Mouse (Mus musculus) fat pad, adult 2 months (tissue): ENCODE results near the gene Agrp.

Experiments
- DNase-seq: peaks from one replicate; pipeline ENCODE4 v3.0.0-alpha.2; 2011; ENCODE audit warnings: low read depth, low spot score; ENCODE audit errors: extremely low read depth

The Agrp gene

GRCm38 (mm10) chr8:105623118-105623517 is 14.1 kb downstream of the Agrp start:
- DNase-seq, result no peak

DNA sequence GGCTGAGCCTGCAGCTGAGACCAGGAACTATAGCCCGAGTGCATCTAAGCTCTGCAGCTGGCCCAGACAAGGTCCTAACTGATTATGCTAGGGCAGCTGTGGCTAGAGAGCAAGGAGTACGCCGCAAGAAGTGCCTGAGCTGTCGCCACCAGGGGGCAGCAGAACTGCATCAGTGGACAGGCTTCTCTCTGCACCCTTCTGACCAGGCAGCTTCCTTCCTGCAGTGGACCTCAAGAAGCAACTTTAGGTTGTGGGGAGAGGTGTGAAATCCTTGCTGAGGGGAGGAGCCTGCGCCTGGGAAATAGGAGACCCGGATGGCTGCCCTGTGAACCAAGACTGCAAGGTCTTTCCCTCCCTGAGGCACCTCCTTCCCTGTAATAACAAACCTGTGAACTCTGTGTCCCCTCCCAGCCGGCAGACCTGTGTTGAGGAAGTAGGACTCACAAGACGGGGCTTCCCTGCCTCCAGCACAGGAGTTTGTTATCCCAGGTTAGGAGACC is 14.7 kb downstream of the Agrp start:
- DNase-seq, result no peak

- DNase-seq, result no peak
These were observed 15.4 kb downstream of the Agrp start for GRCm38 (mm10) chr8:105621841-105622240.

GRCm38 (mm10) chr8:105620946-105621720 is 16.1 kb downstream of the Agrp start:
- DNase-seq, result no peak

- no peak for DNase-seq
These were observed 17.0 kb downstream of the Agrp start for GRCm38 (mm10) chr8:105620211-105620610.

GRCm38 (mm10) chr8:105618892-105619591 is 18.2 kb downstream of the Agrp start:
- no peak for DNase-seq

GRCm38 (mm10) chr8:105618279-105618634 is 18.9 kb downstream of the Agrp start:
- DNase-seq, result no peak

GRCm38 (mm10) chr8:105617451-105618278 is 19.5 kb downstream of the Agrp start:
- no peak for DNase-seq

DNA sequence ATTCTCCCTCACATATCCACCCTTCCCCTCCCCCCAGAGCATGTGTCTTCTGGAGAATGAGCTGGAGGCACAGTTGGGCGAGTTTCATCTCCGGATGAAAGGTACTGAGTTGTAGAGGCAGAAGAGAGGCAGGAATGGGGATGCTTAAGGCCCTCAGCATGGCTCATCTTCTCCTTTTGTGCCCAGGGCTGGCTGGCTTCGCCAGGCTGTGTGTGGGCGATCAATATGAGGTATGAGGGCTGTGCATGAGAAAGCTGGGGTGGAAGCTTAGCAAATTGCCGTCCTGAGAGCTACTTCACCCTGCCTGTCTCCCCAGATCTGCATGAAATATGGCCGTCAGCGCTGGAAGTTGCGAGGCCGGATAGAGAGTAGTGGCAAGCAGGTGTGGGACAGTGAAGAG is 21.3 kb downstream of the Agrp start:
- DNase-seq, result no peak

GRCm38 (mm10) chr8:105613830-105614511 is 23.2 kb downstream of the Agrp start:
- DNase-seq, result no peak

DNA sequence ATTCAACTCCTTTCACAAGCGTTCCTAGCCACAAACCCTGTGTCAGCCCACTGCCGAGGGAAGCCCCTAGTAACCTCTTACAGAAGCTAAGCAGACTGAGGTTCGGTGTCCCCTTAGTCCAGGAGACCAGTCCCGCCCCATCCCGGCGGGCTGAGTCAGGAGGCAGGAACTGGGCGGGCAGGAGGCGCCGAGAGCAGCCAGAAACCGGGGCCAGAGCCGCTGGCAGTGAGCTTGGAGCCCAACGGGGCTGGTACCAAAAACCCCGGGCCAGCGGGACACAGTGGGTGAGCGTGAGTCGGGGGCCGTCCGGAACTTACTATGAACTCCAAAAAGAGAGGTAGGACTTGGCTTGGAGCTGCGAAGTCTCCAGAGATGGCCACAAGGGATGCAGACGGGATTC is 24.2 kb downstream of the Agrp start:
- DNase-seq, result no peak

GRCm38 (mm10) chr8:105611836-105612235 is 25.4 kb downstream of the Agrp start:
- no peak for DNase-seq

DNA sequence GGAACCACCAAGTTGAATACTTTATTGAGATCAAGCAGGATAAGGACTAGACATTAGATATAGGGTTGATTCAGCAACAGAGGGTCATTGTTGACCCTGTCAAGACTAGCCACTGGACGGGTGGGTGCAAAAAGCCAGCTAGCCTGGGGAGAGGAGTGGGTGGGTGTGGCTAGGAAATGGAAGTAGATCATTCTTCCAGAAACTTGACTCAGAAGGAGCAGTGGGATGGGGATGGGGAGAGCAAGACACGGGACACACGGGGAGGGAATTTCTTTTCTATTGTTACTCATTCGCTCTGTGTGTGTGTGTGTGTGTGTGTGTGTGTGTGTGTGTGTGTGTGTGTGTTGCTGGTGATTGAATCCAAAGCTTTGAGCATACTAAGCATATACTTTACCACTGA is 27.4 kb downstream of the Agrp start:
- no peak for DNase-seq

DNA sequence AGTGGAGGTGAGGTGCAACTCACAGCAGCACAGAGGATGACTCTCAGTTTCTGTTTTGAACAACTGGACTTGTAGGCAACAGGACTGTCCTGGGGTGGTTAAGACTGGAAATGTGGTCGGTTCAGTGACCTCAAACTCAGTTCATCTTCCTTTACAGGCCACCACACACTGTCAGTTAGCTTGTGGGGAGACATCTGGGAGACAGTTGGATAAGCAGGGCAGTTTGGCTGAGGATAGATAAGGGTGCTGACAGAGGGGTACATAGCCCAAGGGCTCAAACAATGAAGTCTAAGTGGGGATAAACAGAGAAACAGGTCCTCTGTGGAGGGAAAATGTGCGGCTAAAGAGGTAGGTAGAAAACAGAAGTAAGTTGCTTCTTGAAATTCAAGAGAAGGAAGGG is 27.8 kb downstream of the Agrp start:
- DNase-seq, result no peak

DNA sequence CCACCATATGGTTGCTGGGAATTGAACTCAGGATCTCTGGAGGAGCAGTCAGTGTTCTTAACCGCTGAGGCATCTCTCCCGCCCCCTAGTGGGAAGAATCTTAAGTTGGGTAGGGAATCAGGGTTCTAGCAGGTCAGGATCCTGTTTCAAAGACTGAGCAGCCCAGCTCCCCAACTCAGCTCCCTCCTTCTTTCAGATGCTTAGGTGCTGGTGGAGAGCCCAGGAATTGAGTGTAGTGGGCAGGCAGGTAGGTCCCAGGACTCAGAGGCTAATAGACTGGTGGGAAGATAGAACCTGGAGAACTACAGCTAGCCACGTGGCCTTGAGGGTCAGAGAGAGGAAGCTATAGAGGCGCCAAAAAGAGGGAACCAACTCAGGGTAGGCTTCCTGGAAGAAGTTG is 29.5 kb downstream of the Agrp start:
- no peak for DNase-seq

GRCm38 (mm10) chr8:105607062-105607461 is 30.1 kb downstream of the Agrp start:
- DNase-seq, result no peak

DNA sequence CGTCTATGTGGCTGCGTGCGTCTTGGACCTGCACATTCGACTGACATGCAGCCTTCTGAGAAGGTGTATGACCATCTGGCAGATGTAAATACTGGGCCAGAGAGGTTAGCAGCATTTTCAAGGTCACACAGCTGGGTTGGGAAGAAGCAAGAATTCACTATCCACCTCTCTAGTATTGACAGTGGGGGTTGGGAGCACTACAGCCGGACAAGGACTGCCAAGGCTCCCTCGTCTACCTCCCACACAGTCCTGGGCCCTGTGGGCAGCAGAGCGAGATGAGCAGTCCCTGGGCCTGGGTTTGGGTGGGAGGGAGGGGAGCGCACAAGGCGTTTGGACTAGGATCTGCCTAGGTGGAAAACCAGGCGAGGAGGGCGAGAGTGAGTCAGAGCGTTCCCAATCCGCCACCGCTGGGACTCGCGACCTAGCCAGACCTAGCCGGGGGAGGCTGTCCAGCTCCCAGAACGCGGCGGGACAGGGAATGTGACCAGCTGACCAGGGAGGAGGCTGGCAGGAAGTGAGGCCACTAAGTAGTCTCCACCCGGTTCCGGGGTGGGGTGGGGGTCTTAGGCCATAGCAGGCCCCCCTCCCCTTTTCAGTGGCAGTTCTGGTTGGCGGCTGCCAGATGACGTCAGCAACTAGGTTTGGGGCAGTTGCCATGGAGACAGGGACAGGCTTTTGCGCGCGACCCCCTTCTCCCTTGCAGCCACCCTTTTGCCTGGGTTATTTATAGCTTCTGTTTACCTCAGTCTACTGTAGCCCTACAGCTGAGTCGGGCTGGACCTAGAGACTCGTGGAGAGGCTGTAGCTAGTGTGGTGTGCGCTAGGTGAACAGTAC is 30.8 kb downstream of the Agrp start:
- no peak for DNase-seq

DNA sequence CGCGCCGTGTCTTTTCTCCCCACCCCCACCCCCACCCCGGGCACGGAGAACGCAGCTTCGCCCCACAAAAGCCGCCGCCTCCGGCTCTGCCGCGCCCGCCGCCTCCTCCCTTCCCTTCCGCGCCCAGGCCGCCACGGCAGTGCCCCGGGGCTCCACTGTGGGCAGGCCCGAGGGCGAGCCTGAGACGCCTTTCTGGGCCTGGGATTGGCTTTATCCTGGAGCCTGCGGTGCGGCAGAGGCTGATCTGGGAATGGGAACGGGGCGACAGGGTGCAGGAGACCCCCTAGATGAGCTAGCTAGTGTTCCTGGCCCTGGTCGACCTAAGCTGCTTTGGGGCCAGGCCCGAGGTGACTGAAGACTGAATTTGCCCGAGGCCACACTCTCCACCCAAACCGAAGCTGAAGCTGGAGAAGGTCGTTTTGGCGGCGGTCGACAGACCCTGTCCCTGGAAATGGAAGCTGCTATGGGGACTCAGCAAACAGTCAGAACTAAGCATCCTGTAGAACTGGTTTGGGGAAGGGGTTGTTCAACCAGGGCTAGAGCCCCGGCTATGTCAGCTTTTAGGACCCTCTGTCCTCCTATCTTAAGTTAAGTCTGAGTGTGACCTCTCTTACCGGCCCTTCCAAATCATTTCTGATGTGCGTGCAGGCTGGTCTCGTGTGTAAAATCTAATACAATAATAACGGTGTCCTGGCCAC is 31.6 kb downstream of the Agrp start:
- DNase-seq, result no peak

GRCm38 (mm10) chr8:105604804-105605381 is 32.3 kb downstream of the Agrp start, which contains the start of gene Ripor1:
Ripor1 (plus strand) TSS chr8:105605255.
- DNase-seq, result no peak
